Mouse (Mus musculus) G1E (cell line): ENCODE data around the gene Atg7. TPM values are rescaled to one million over a fixed set of nuclear protein-coding genes. Genes with fewer than 3 reads are reported as not detected.

Source experiments
- ATAC-seq: 2 replicates; pipeline ENCODE4 v1.8.0; 2016; ENCODE audit warnings: mild to moderate bottlenecking; ENCODE audit not compliant: insufficient number of reproducible peaks, poor library complexity, low FRiP score, severe bottlenecking; ENCODE audit errors: extremely low read depth
- DNase-seq: peaks from one replicate; pipeline ENCODE4 v3.0.0; 2012; ENCODE audit warnings: low spot score
- H3K27me3 ChIP-seq: 2 replicates; pipeline ENCODE4 v1.6.1; 2012; ENCODE audit warnings: mild to moderate bottlenecking, low read length, inconsistent platforms; ENCODE audit not compliant: insufficient read depth
- H3K36me3 ChIP-seq: replicated peaks from 2 replicates; pipeline ENCODE3; 2012; ENCODE audit warnings: mild to moderate bottlenecking, inconsistent platforms
- H3K4me1 ChIP-seq: 2 replicates; pipeline ENCODE4 v1.6.1; 2012; ENCODE audit warnings: low read depth, low read length, inconsistent platforms, mixed read lengths; ENCODE audit not compliant: insufficient read depth
- H3K4me3 ChIP-seq: 2 replicates; pipeline ENCODE4 v1.5.1; 2012; ENCODE audit warnings: low read depth, mild to moderate bottlenecking, inconsistent platforms, low read length, moderate library complexity, mixed read lengths
- H3K9me3 ChIP-seq: replicated peaks from 2 replicates; pipeline ENCODE4 v1.6.1; 2012; ENCODE audit warnings: inconsistent platforms
- CTCF ChIP-seq: IDR thresholded peaks from 2 replicates; pipeline ENCODE4 v1.5.1; 2012; ENCODE audit warnings: low read depth, low read length, inconsistent platforms, mixed read lengths
- GATA1 ChIP-seq: IDR thresholded peaks from 2 replicates; pipeline ENCODE4 v1.6.1; 2012; ENCODE audit warnings: borderline replicate concordance, low read length, inconsistent platforms, mixed read lengths
- GATA2 ChIP-seq: IDR thresholded peaks from 2 replicates; pipeline ENCODE4 v1.6.1; 2012; ENCODE audit warnings: low read depth, low read length, inconsistent platforms, borderline replicate concordance
- POLR2AphosphoS5 ChIP-seq: IDR thresholded peaks from 2 replicates; pipeline ENCODE4 v1.6.1; 2012; ENCODE audit warnings: low read depth, low read length, inconsistent platforms; ENCODE audit not compliant: insufficient replicate concordance
- TAL1 ChIP-seq: conservative IDR thresholded peaks from 2 replicates; pipeline ENCODE4 v1.6.1; 2012; ENCODE audit warnings: low read depth, low read length, inconsistent platforms, mixed read lengths
- polyA plus RNA-seq: library from polyadenylated mRNA; stranded (reverse); fragments of >175 nt; gene quantifications from 2 replicates; pipeline ENCODE4 v1.2.3, GENCODE M21; 2012
- total RNA-seq, 2 experiments: library from RNA; stranded (forward) in 1 of 2; stranded (reverse) in 1 of 2; fragments of 200-1000 nt in 1 of 2; fragments of >200 nt in 1 of 2; fragmentation: Nextera tagmentation in 1 of 2; gene quantifications; 2 replicates each; pipeline ENCODE4 v1.2.3; 2014 to 2017

The Atg7 gene
- total and polyA plus RNA-seq, 3 experiments, result 19.4 to 47.4 (median 37.9) TPM

DNA sequence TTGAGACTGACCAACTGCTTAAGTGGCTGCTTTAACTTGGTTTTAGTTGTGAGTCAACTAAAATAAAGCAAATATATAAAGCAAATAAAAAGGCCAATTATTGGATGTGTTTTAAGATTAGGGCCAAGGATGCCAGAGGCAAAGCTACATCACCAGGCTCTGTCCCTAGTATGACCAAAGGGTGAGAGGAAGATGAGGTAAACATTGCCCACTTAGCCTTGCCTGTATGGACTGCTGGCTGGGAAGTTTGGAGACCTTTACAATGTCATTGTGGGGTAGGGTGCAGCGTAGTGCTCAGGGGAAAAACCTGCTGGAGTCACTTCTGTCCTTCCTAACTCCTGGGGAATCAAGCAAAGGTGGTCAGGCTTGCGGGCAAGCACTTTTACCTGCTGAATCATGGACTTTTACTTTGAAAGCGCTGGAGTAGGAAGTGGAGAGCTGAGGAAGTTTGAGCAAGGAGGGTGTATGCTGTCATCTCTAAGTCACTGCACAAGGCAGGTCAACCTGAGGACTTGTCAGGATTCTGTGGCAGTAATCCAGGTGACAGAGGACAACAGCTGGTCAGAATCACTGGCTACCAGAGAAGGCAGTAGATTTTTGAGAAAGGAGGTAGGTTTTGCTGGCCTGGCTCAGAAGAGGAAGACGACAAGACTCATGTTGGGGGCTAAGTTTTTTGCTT, 5.6 kb downstream of the Atg7 start:
- H3K27me3 ChIP-seq, result no peaks in the 10 kb centered on the region
- no peak for ATAC-seq
- no peak for TF ChIP-seq TAL1
- no peak for TF ChIP-seq CTCF
- TF ChIP-seq GATA1, result no peak
- peaks cover 73% of the 10 kb centered on the region for H3K36me3 ChIP-seq
- H3K4me1 ChIP-seq, result peaks cover 9% of the 10 kb centered on the region; the same call in 1 of the 2 replicates
- H3K4me3 ChIP-seq, result no peak overlapping the region
- no peak for DNase-seq
- H3K9me3 ChIP-seq, result no peaks in the 10 kb centered on the region

DNA sequence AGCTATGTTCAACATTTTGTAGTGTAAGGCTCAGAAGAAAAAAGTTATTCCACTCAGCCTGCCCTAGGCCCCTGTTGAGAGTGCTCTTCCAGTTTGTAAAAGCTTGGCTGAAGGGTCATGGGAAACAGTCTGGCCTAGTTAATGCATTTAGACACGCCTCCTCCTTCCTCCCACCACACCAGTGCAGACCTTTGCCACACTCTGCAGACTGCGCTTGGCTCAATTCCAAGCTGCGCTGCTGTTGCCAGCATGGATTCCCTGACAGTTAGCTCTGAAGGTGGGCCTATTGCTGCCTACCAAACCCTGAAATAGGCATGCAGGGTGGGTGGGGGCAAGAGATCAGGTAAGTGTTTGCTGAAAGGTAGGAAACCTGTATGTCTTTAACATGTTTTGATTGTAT, 9.3 kb downstream of the Atg7 start:
- Histone ChIP-seq H3K4me3 (no peak overlapping the region), H3K4me1 (0 out of 2 replicates have a peak, but pooled peaks cover 3% of the 10 kb centered on the region), H3K9me3 (no peaks in the 10 kb centered on the region), H3K27me3 (no peaks in the 10 kb centered on the region), H3K36me3 (peaks cover 82% of the 10 kb centered on the region)
- ATAC-seq, result no peak
- TF ChIP-seq POLR2AphosphoS5 (no peak), TAL1 (no peak), GATA2 (no peak), CTCF (no peak), GATA1 (no peak)
- DNase-seq, result no peak

DNA sequence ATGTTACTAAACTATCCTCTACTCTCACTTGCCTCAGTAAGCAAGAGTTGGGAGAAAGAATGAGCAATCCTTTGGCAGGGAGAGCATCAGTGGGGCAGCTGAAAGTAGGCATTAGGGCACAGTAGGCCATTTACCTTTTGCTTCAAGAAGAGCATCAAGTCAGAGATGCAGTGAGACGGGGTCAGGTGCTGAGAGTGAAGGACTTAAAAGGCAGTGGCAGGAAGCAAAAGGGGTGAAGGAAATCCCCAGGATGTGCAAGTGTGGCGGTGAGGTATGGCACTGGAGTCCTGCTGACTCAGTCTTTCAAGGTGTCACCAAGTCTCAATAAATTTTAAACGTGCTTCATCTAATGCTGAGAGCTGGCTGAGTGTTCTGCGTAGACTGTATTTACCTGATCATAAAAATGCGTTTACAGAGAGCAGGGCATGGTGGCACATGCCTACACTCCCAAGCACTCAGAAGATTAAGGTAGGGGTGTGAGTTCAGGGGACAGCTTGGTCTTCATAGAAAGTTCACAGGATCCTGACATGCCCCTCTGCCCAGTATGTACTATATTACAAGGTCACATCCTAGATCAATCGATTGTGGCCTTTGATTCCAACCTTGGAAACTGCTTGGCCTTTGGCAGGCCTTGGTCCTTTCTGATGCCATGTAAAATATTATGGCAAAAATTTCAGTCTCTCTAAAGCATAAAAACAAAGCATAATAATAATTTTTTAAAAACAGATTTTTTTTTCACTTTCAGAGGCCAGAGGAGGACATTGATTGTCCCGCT, 14.1 kb downstream of the Atg7 start:
- TF ChIP-seq CTCF (no peak), GATA2 (no peak), GATA1 (no peak), TAL1 (no peak), POLR2AphosphoS5 (no peak)
- no peaks in the 10 kb centered on the region for H3K9me3 ChIP-seq
- peaks cover 62% of the 10 kb centered on the region for H3K36me3 ChIP-seq
- DNase-seq (no peak), ATAC-seq (no peak)
- no peaks in the 10 kb centered on the region for H3K27me3 ChIP-seq
- no peak overlapping the region for H3K4me3 ChIP-seq
- peaks cover 18% of the 10 kb centered on the region for H3K4me1 ChIP-seq

DNA sequence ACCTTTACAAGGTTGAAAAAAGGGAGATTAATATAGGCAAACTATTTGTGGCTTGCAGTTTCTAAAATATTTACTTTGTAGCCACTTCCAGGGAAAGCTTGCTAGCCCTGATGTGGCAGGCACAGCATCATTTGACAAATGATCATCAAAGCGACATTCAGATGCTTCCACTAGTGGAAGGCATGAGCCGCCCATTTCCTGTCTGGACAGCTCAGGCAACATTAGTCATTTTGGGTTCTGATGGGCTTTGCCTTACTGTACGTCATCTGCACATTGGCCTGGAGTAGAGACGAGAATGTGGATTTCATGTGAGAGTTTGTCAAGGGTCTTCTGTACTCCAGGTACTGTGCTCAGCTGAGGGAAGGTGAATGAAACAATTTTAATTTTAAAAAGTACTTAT, 14.9 kb downstream of the Atg7 start:
- Histone ChIP-seq H3K4me3 (no peak overlapping the region), H3K4me1 (peaks cover 18% of the 10 kb centered on the region), H3K9me3 (no peaks in the 10 kb centered on the region)

DNA sequence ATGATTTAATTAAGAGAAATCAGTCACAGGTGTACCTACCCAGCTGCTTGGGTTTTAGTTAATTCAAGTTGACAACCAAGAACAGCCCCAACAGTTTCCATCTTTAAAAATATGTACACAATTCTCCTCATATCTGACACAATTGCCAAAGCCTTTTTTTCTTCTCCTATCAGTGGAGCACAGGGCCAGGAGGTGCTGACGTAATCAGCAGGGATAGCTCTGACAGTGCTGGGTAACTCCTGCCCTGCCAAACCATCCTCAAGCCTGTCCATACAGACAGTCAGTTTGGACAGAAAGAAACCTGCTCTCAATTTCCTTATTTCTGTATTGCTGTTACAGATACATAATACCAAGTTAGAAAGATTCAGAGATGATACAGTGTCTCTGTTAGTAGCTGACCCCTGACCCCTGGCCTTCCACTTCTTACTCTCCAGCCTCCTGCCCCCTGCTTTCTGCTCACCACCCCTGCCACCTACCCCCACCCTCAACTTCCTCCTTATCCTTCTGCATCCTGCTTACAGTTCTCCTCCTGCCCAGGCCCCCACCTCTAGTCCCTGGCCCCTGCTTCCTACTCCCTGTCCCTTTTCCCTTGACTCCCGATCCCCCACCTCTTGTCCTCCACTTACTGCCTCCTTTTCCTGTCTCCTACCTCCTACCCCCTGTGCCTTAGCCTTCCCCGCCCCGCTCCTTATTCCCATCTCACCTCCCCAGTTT, 16.5 kb downstream of the Atg7 start:
- TF ChIP-seq CTCF (no peak), GATA2 (no peak), TAL1 (no peak), POLR2AphosphoS5 (no peak), GATA1 (no peak)
- Histone ChIP-seq H3K4me3 (no peak overlapping the region; the same call in 1 of the 2 replicates), H3K4me1 (peaks cover 18% of the 10 kb centered on the region), H3K9me3 (no peaks in the 10 kb centered on the region), H3K36me3 (peaks cover 57% of the 10 kb centered on the region), H3K27me3 (no peaks in the 10 kb centered on the region)
- DNase-seq (no peak), ATAC-seq (no peak)

More for the DNA sequence above, 14.9 kb downstream of the Atg7 start:
- DNase-seq, result no peak
- H3K27me3 ChIP-seq, result no peaks in the 10 kb centered on the region
- TF ChIP-seq GATA2 (no peak), GATA1 (no peak), CTCF (no peak), POLR2AphosphoS5 (no peak), TAL1 (no peak)
- peaks cover 61% of the 10 kb centered on the region for H3K36me3 ChIP-seq
- ATAC-seq, result no peak
